Mouse (Mus musculus) ES-Bruce4 (cell line): ENCODE measurements around the gene Trmt11.

Experiments
- CTCF ChIP-seq: IDR thresholded peaks from one replicate; pipeline ENCODE4 v1.8.1; 2011; ENCODE audit warnings: low read depth, low read length
- EP300 ChIP-seq: IDR thresholded peaks from 2 replicates; pipeline ENCODE4 v1.6.1; 2011; ENCODE audit warnings: low read depth, low read length; ENCODE audit not compliant: insufficient read depth
- POLR2A ChIP-seq: IDR thresholded peaks from one replicate; pipeline ENCODE4 v1.8.1; 2011; ENCODE audit warnings: low read length; ENCODE audit not compliant: insufficient read depth

DNA sequence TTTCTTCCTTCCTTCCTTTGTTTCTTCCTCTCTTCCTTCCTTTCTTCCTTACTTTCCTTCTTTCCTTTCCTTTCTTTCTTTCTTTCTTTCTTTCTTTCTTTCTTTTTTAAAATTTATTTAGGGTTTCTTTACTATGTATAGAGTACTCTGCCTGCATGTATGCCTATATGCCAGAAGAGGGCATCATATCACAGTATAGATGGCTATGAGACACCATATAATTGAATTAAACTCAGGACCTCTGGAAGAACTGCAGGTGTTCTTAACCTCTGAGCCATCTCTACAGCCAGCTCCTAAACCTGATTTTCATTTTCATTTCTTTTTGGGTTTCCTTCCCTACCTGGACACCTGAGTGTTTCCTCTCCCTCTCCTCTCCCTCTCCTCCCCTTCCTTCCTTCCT lies 22.4 kb upstream of the Trmt11 start:
- TF ChIP-seq CTCF (no peak), EP300 (no peak), POLR2A (no peak)
